Mouse (Mus musculus) cerebellum, postnatal 36 days (tissue): ENCODE results near the gene Tmem37.

ENCODE experiments used
- DNase-seq, 2 experiments: peaks; one replicate each; pipeline ENCODE4 v3.0.0; 2021 to 2022; ENCODE audit warnings: mixed read lengths in 2 of 2

The Tmem37 gene

DNA sequence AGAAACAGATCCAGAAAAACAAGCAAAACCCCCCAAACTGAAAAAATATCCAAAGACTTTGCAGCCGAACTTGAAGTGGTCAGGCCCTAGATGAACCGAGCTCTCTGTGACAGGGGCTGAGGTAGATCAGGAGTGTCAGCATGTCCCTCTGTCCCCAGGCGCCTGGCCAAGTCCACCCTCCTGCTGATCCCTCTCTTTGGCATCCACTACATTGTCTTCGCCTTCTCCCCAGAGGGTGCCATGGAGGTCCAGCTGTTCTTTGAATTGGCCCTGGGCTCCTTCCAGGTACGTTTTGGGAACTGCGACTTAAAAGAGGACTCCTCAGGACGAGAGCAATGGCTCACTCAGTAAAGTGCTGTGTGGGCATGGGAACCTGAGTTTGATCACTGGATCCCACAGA is 17.6 kb downstream of the Tmem37 start:
- DNase-seq, result peak; percentile 53 to 62

DNA sequence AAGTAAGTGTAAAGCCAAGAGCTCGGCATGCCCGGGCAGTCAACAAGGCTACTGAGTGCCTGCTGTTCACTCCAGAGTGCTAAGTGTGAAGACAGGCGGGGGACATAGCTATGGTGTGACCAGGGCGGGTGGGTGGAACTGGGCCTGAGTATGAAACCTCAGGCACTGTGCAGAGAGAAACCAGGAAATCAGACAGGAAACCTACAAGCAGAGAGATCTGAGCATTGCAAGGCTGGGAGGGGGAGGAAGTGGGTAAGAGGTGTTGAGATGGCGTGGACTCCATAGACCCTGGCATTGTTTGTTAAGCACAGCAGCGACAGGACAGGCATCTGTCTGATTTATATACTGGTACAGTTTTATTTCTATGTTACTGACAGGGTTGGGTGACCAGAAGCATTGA is 18.4 kb downstream of the Tmem37 start:
- DNase-seq, result no peak

DNA sequence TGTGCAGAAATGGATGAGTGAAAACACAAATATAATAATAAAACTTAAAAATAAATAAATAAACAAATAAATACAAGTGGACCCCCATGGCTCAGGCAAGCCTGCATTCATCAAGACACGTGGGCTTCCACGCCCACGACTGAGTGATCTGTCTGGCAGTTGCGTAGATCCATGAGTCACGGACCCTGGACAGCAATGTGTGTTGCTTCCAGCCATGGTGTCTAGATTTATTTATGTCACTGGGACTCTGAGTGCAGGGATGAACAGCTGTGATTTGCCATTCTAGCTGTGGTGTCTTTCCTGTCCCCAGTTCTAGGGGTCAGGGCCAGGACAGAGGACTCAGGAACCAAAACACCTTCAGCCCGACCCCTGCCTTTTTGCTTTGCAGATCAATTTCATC is 18.9 kb downstream of the Tmem37 start:
- DNase-seq, result no peak

DNA sequence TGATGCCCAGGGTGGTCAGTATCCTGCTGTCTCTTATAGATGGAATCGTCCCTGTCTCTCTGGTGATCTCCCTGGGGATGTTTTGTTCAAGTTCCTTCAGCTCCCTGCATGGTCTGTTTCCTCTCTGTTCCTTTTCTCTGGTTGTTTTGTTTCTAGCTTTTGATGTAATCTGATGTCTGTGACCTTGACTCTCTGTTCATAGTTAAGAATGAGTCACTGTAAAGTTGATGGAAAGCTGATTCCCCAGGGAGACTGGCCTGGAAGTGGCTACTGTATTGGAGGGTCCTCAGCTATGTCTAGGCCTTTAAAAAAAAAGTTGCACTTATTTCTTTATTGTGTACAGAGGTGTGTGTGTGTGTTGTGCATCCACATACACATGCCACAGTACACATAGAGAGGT is 22.8 kb downstream of the Tmem37 start:
- DNase-seq, result no peak

DNA sequence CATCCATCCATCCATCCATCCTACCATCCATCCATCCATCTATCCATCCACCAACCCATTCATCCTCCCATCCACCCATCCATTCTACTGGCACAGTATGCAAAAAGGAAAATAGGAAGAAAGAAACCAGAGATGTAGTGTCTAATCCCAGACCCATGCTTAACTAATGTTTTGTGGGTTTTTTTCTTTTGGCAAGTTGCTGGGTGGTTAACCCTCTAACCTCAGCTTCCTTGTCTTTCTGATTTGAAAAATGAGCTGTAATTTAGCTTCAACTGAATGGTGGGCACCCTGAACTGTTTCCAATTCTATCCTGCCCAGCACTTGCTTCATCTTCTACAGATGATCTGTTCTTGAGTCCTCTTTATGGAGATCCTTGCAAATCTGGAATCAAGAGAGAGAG is 26.5 kb downstream of the Tmem37 start:
- no peak for DNase-seq

DNA sequence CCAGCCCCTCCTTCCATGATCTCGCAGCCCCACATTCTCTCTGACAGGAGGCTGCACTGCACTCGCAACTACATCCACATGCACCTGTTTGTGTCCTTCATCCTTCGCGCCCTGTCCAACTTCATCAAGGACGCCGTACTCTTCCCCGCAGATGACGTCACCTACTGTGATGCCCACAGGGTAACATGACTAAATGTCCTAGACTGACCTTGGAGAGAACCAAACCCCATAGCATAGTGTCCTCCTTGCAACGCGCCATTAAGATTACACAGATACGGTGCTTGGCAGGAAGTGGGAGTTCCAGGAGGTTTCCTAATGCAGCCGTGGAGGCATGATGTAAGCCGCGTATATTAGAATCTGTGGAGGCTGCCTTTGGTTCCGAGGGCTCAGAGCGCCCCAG is 29.3 kb downstream of the Tmem37 start:
- no peak for DNase-seq

DNA sequence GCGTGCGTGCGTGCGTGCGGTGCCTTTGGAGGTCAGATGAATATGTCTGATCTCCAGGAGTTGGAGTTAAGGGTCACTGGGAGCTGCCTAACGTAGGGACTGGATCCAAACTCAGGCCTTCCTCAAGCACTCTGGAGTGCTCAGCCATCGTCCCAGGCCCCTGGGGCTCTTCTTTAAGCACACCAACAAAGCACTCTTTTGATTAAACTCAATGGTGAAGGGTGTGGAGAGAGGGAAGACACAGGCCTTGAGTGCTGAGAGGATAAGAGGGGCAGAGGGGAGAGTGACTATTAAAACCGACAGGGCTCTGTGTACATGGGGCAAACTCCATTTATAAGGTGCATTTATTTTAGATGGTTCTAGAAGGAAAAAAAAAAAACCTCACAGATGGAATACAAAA is 31.5 kb downstream of the Tmem37 start:
- DNase-seq, result no peak

DNA sequence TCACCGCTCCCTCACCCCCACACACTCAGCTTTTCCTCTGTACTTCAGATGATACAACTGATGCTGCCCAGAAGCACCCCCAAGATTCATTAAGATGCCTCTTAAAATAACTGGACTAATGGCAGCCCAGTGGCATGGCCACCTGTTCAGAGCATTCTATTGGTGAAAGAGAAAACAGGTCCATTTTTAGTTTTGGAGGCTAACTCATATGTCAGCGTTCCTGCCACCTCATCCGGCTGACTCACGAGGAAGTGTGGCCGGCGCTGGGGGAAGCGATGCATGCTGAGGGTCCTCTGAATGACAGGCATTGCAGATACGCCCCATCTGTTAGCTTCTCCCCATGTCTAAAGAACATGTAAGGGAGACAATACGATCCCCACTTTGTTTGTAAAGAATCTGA is 35.3 kb downstream of the Tmem37 start:
- no peak for DNase-seq

DNA sequence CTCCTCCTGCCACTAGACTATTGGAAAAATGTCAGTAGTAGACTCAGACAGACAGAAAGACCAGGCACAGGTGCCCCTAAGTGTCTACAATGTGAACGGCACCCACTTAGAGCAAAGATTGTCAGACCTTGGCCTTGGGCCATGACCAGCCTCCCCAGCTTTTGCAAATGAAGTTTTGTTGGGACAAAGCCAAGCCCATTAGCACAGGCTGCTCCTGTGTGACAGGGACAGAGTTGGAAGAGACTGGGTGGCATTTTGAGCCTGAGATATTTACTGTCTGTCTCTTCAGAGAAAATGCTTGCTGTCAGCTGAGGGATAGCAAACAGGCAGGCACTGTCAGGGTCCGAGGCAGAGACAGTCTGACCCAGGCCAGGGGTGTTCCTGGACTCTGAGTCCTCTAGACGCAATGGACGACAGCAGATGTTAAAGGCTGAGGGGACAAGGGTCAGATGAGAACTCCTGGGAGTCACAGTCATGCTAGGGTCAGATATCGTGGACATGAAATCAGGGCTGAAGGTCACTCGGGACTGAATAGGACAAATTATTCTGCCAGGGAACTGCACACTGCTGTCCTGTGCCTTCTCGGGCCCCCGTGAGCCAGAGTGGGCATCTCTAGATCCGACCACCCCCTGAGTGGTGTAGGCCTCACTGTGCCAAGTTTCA is 36.7 kb downstream of the Tmem37 start:
- DNase-seq, result no peak

DNA sequence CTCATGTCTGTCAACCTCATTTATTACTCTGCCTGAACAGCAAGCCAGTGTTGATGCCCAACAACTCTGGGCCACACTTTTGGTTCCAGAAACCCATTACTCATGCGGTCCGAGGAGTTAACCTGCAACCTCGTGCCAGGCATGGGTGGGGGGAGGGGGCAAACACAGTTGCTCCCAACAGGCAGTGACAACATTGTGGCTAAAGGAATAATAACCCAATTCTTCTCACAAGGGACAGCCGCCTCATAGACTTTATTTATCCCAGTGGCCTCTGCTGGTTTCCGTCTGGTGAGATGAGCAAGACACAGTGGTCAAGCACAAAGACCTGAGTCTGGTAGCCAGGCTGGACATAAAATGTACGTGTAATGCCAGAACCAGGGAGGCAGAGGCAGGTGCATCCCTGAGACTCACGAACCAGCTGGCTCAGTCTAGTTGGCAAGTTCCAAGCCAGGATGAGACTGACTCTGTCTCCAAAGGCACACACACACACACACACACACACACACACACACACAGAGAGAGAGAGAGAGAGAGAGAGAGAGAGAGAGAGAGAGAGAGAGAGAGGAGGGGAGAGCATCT is 38.3 kb downstream of the Tmem37 start:
- no peak for DNase-seq

DNA sequence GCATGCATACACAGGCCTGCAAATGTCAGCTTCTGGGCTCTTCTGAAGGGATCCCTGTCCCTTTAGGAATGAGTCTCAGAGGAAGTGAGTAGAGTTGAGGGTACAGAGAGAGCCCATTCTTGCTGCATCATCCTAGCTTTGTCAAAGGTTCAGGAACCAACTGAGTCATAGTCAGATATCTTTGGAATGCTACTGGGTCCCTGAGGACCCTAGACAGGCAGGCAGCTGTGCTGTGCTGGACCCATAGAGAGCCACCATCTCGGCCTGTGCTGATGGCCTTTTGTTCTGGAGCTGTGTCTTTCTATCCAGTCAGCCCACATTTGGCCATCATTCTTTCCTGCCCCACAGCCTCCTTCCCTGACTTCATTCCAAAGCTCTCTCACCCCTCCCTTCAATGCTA is 39.1 kb downstream of the Tmem37 start:
- DNase-seq, result no peak

DNA sequence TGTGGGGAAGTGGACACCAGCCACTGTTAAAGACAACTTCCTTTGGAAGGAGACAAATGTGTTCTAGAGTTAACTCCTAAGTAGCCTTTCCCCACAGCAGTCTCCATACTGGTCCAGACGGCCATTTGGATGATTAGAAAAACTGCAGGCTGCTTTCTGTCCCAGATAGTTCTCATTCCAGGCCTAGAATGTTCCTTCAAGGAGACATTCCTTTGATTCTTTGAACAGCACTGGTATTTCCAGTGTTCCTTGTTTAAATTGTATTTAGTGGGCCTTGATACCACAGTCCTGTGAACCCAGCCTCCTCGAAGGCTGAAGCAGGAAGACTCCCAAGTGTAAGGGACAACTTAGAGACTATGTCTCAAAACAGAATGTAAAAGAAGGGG is 40.4 kb downstream of the Tmem37 start:
- no peak for DNase-seq

DNA sequence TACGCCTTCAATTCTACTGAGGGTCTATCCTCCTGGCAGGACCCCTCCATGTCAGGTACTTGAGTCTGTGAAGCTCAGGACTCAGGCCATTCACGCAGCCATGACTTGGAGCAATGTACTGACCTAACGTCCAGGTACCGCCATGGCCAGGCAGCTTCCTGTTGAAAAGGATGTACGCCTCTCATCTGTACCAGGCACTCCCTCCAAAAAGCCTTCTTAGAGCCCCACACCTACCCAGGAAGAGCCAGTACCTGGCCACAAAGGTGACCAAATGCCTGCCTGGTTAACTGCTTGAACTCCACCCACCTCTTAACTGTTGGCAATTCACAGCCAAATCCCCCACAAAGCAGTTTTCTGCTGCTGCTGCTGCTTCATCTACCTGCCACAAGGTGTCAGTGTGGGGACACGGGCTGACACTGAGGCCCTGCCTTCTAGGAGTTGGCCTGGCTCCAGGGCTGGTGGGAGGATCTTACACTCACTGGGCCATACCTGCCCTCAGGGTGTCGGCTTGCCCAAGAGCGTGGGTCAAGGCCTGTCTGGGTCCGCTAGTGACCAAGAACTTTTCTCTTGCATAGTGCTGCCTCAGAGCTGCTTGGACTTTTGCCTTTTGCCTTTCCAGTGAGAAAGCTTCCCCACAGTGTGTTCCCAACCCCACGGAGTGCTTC is 40.9 kb downstream of the Tmem37 start:
- peak; percentile 72 to 76 for DNase-seq

DNA sequence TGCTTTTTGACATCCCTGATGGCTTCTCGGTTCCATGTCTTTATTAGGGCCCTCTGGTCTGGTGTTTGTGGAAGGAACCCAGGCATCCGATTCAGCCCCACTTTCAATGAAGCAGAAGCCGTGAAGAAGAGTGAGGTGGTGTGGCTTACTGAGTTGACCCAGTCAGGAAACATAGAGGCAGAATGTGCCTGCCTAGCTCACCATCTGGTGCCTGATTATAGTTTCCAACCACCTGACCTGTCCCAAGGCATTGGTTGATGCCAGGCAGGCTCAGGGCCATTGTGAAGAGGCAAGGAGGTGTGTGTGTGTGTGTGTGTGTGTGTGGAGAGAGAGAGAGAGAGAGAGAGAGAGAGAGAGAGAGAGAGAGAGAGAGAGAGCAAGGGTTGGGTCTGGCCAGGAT is 43.4 kb downstream of the Tmem37 start:
- peak; percentile 62 to 70 for DNase-seq

DNA sequence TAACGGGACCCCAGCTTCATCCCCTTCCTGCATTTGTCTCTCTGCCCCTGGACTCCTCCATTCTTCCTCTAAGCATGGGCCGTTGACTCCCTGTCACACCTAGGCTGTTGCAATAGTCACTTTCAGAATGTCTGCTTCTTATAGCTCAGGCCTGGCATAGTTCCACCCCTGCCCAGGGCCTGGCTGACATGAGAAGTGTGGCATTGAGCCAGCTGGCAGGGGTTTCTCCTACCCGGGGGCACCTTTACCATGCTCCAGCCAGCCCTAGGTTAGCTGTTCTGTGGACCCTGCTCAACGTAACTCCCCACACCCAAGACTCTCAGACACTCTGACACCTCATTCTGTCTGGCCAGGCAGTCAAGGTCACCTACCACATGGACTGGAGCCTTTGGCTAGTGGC is 46.2 kb downstream of the Tmem37 start:
- DNase-seq, result peak; percentile 49 to 63

DNA sequence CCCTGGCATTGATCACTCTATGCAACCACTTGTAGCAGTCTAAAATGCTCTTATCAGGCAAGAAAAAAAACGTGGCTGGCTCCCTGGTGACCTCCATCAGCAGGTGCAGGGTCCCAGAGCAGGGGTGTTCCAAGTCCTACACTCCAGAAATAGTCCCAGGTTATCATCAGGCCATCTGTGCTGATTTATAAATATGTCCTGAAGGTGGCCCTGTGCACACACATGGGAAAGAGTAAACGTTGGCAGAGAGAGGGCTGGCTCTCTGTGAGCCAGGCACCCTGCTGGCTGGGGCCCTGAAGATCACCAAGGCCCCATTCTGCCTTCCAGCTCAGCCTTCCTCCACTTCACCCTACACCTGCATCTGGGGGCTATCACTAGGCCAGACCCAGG is 48.8 kb downstream of the Tmem37 start:
- DNase-seq, result peak in 1 of 2 experiments; percentile 25

DNA sequence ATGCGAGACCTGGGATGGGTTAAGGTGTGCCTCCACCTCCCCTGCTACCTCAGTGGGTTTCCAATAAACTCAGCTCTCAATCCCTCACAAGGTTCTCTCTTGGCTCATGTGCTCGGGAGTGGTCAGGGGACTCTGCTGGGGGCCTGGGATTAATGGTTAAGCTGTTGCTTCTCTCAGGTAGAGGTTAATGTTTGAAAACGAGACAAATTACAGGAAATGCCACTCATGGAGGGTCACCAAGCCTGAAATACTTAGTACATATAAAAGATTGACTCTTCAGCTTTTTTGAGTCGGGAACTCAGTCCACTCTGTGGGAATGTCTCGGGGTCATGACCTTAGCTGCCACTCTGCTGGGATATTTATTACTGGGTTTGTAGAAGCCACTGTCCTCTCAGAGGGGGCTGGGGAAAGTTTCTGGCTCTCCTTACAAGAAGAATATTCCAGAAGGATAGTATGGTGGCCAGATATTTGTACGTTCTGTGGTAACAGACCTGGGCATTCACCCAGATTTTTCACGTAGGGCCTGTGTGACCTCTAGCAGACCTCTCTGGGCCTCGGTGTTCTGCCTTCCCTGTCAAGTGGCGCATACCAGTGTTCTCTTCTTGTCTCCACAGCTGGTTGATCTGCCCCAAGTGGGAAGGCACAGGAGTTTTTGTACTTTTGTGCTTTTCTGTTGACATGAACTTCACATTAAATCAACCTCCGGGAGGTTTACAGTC is 49.4 kb downstream of the Tmem37 start:
- DNase-seq, result no peak

DNA sequence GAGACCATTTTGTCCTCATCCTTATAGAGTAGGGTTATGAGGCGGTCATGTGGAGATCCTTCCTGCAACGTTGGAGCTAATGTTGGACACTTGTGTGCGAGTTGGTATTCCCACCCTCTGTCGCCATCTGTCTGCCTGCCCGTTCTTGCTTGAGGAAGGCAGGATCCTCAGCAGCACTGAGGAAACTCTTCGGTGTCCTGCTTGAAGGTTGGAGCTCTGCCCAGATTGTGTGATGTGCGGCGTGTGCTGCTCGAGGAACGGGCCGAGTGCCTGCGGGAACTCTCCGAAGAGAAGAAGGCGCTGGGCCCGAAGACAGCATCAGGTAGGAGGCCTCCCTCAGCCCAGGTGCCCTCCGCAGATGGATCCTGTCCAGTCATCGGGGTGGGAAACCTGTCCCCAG is 51.9 kb downstream of the Tmem37 start:
- DNase-seq, result peak; percentile 24 to 31

DNA sequence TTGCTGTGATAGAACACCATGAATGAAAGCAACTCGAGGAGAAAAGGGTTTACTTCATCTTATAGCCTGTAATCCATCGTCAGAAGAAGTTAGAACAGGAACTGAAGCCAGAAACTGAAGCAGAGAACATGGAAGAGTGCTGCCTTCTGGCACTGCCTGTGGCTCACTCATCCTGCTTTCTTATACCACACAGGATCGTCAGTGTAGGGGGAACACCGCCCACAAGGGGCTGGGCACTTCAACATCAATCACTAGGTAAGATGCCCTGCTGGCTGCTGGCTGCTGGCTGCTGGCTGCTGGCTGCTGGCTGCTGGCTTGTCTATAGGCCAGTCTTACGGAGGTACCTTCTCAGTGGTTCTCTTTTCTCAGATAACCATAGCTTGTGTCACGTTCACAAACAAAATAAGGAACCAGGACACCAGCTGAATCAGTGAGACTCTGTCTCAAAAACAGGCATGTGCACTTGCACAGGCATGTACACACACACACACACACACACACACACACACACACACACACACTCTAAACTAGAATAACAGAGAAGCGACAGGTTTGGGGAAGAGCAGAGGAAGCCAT is 53.5 kb downstream of the Tmem37 start:
- DNase-seq, result no peak

DNA sequence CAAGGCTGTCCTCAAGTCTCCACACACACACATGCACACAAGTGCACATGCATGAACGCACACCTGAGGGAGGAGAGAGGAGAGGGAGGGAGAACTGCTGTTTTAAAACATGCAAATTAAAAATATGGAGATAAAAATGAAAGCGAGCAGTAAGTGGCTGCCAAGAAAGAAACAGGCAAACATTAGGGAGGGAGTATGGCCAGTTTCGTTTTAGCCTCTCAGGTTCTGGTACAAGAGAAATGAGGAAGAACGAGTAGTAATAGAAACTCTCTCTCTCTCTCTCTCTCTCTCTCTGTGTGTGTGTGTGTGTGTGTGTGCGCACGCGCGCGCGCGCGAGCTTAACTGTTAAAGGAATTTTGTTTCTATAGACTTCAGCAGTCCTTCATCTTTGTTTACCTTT is 54.4 kb downstream of the Tmem37 start:
- DNase-seq, result no peak

DNA sequence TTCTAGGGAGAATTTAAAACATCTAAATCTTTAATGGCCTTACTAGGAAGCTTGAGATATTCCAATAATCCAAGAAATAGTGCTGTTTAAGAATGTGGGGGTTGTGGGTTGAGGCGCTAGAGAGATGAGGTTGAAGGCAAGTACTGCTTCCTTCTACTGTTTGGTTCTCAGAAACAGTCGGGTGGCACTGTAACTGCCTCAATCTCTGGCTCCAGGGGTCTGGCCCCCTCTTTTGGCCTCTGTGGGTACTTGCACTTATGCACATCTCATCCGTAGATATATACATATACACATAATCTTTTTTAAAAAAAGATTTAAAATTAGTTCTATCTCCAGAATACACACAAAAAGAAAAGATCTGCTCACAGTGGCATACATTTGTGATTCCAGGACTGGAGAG is 55.0 kb downstream of the Tmem37 start:
- DNase-seq, result no peak
